Mouse (Mus musculus) MEL (cell line): ENCODE results near the gene AU018091. TPM values are rescaled to one million over a fixed set of nuclear protein-coding genes. Genes with fewer than 3 reads are reported as not detected.
"Not testable (repeated sequence)": the region's sequence is repeated elsewhere in the genome, so short reads cannot be mapped to it uniquely, and the experiment has no call there.

Experiments used
- DNase-seq: peaks from one replicate; pipeline ENCODE4 v3.0.0; 2011; ENCODE audit warnings: low read depth, low spot score
- H3K27ac ChIP-seq: 2 replicates; pipeline ENCODE4 v1.5.1; 2012; ENCODE audit warnings: low read depth, mild to moderate bottlenecking, control low read depth, low read length, moderate library complexity; ENCODE audit not compliant: control insufficient read depth
- H3K27me3 ChIP-seq, 2 experiments: fragments of 150-350 bp in 1 of 2; sonication (generic) in 1 of 2; 2 replicates each; pipeline ENCODE4 v1.6.1; 2012; ENCODE audit warnings: low read length in 2 of 2, mild to moderate bottlenecking in 2 of 2, improper control_type of control experiment in 1 of 2, moderate library complexity in 1 of 2; ENCODE audit not compliant: insufficient read depth in 2 of 2, control insufficient read depth in 1 of 2
- H3K36me3 ChIP-seq, 2 experiments: 2 replicates each; pipeline ENCODE4 v1.6.1; 2012 to 2014; ENCODE audit warnings: low read length in 2 of 2, improper control_type of control experiment in 1 of 2, inconsistent platforms in 1 of 2, mild to moderate bottlenecking in 1 of 2; ENCODE audit not compliant: insufficient read depth in 2 of 2, control insufficient read depth in 1 of 2
- H3K4me1 ChIP-seq, 2 experiments: fragments of 150-350 bp in 1 of 2; sonication (generic) in 1 of 2; 2 replicates each; pipeline ENCODE4 v1.6.1; 2012; ENCODE audit warnings: low read length in 2 of 2, improper control_type of control experiment in 1 of 2, mild to moderate bottlenecking in 1 of 2; ENCODE audit not compliant: insufficient read depth in 2 of 2, control insufficient read depth in 1 of 2
- H3K4me3 ChIP-seq, 2 experiments: fragments of 150-350 bp in 1 of 2; sonication (generic) in 1 of 2; 2 replicates each; pipeline ENCODE4 v1.5.1; 2012; ENCODE audit warnings: low read depth in 2 of 2, low read length in 2 of 2, mild to moderate bottlenecking in 2 of 2, moderate library complexity in 2 of 2, control low read depth in 1 of 2, improper control_type of control experiment in 1 of 2; ENCODE audit not compliant: control insufficient read depth in 1 of 2, insufficient read depth in 1 of 2
- H3K79me2 ChIP-seq: 2 replicates; pipeline ENCODE4 v1.6.1; 2012; ENCODE audit warnings: mild to moderate bottlenecking, low read length, moderate library complexity; ENCODE audit not compliant: control insufficient read depth, poor library complexity, insufficient read depth
- H3K9ac ChIP-seq: 2 replicates; pipeline ENCODE4 v1.6.1; 2012; ENCODE audit warnings: low read depth, mild to moderate bottlenecking, control low read depth, low read length, moderate library complexity; ENCODE audit not compliant: control insufficient read depth, poor library complexity, severe bottlenecking
- H3K9me3 ChIP-seq: fragments of 150-350 bp; sonication (generic); replicated peaks from 2 replicates; pipeline ENCODE4 v1.6.1; 2012; ENCODE audit warnings: mild to moderate bottlenecking, low read length, improper control_type of control experiment, moderate library complexity; ENCODE audit not compliant: insufficient read depth
- BHLHE40 ChIP-seq: IDR thresholded peaks from 2 replicates; pipeline ENCODE4 v1.6.1; 2012; ENCODE audit warnings: low read depth, mild to moderate bottlenecking, inconsistent platforms, low read length, improper control_type of control experiment, borderline replicate concordance
- CHD2 ChIP-seq: IDR thresholded peaks from 2 replicates; pipeline ENCODE4 v1.6.1; 2011; ENCODE audit warnings: low read length, improper control_type of control experiment
- CTCF ChIP-seq, 3 experiments: IDR thresholded peaks in 2 of 3; conservative IDR thresholded peaks in 1 of 3; 2 replicates each; pipeline ENCODE4 v1.5.1; 2011 to 2012; ENCODE audit warnings: low read length in 3 of 3, low read depth in 2 of 3, mild to moderate bottlenecking in 2 of 3, improper control_type of control experiment in 1 of 3, inconsistent platforms in 1 of 3, mixed read lengths in 1 of 3, moderate library complexity in 1 of 3; ENCODE audit not compliant: control insufficient read depth in 1 of 3, insufficient read depth in 1 of 3, poor library complexity in 1 of 3, severe bottlenecking in 1 of 3
- E2F4 ChIP-seq: IDR thresholded peaks from 2 replicates; pipeline ENCODE4 v1.6.1; 2011; ENCODE audit warnings: low read depth, low read length, improper control_type of control experiment, borderline replicate concordance
- ELF1 ChIP-seq: IDR thresholded peaks from 2 replicates; pipeline ENCODE4 v1.6.1; 2014; ENCODE audit warnings: low read depth, mild to moderate bottlenecking, inconsistent platforms, low read length, improper control_type of control experiment, moderate library complexity
- EP300 ChIP-seq, 2 experiments: IDR thresholded peaks; 2 replicates each; pipeline ENCODE4 v1.6.1; 2011; ENCODE audit warnings: improper control_type of control experiment in 2 of 2, low read length in 2 of 2, low read depth in 1 of 2, mild to moderate bottlenecking in 1 of 2
- ETS1 ChIP-seq: IDR thresholded peaks from 2 replicates; pipeline ENCODE4 v1.6.1; 2012; ENCODE audit warnings: low read depth, mild to moderate bottlenecking, inconsistent platforms, low read length, improper control_type of control experiment, moderate library complexity
- GATA1 ChIP-seq: IDR thresholded peaks from 2 replicates; pipeline ENCODE4 v1.6.1; 2011; ENCODE audit warnings: low read depth, low read length, improper control_type of control experiment
- HCFC1 ChIP-seq: IDR thresholded peaks from 2 replicates; pipeline ENCODE4 v1.6.1; 2012; ENCODE audit warnings: low read depth, mild to moderate bottlenecking, inconsistent platforms, low read length, improper control_type of control experiment, moderate library complexity
- JUND ChIP-seq: IDR thresholded peaks from 2 replicates; pipeline ENCODE4 v1.6.1; 2011; ENCODE audit warnings: low read depth, mild to moderate bottlenecking, improper control_type of control experiment, low read length
- KAT2A ChIP-seq: conservative IDR thresholded peaks from 2 replicates; pipeline ENCODE4 v1.6.1; 2012; ENCODE audit warnings: low read depth, low read length, improper control_type of control experiment, inconsistent platforms
- MAFK ChIP-seq: IDR thresholded peaks from 2 replicates; pipeline ENCODE4 v1.6.1; 2011; ENCODE audit warnings: low read depth, mild to moderate bottlenecking, low read length, improper control_type of control experiment, borderline replicate concordance
- MAX ChIP-seq: IDR thresholded peaks from 2 replicates; pipeline ENCODE4 v1.6.1; 2011; ENCODE audit warnings: low read length, improper control_type of control experiment
- MAZ ChIP-seq: IDR thresholded peaks from 2 replicates; pipeline ENCODE4 v1.6.1; 2012; ENCODE audit warnings: low read depth, mild to moderate bottlenecking, inconsistent platforms, low read length, improper control_type of control experiment
- MEF2A ChIP-seq: IDR thresholded peaks from 2 replicates; pipeline ENCODE4 v1.6.1; 2014; ENCODE audit warnings: low read depth, mild to moderate bottlenecking, inconsistent platforms, low read length, improper control_type of control experiment; ENCODE audit not compliant: poor library complexity, insufficient replicate concordance, severe bottlenecking; ENCODE audit errors: extremely low read depth
- POLR2A ChIP-seq, 2 experiments: IDR thresholded peaks; 2 replicates each; pipeline ENCODE4 v1.6.1; 2011 to 2012; ENCODE audit warnings: low read length in 2 of 2, mild to moderate bottlenecking in 2 of 2, control low read depth in 1 of 2, improper control_type of control experiment in 1 of 2, low read depth in 1 of 2, moderate library complexity in 1 of 2; ENCODE audit not compliant: control insufficient read depth in 1 of 2, insufficient read depth in 1 of 2, poor library complexity in 1 of 2
- POLR2AphosphoS2 ChIP-seq: IDR thresholded peaks from 2 replicates; pipeline ENCODE4 v1.6.1; 2011; ENCODE audit warnings: low read length, improper control_type of control experiment
- POLR2AphosphoS5 ChIP-seq: IDR thresholded peaks from 2 replicates; pipeline ENCODE4 v1.6.1; 2012; ENCODE audit warnings: low read depth, borderline replicate concordance, mild to moderate bottlenecking, inconsistent platforms, low read length, moderate library complexity, mixed read lengths
- RAD21 ChIP-seq: IDR thresholded peaks from 2 replicates; pipeline ENCODE4 v1.6.1; 2011; ENCODE audit warnings: mild to moderate bottlenecking, low read depth, low read length, improper control_type of control experiment
- RCOR1 ChIP-seq: IDR thresholded peaks from 2 replicates; pipeline ENCODE4 v1.6.1; 2012; ENCODE audit warnings: low read depth, mild to moderate bottlenecking, inconsistent platforms, low read length, improper control_type of control experiment
- SIN3A ChIP-seq: IDR thresholded peaks from 2 replicates; pipeline ENCODE4 v1.6.1; 2012; ENCODE audit warnings: low read length, improper control_type of control experiment, inconsistent platforms
- SMC3 ChIP-seq: IDR thresholded peaks from 2 replicates; pipeline ENCODE4 v1.6.1; 2011; ENCODE audit warnings: low read depth, low read length, improper control_type of control experiment
- TBP ChIP-seq: IDR thresholded peaks from 2 replicates; pipeline ENCODE4 v1.8.0; 2011; ENCODE audit warnings: low read depth, low read length, improper control_type of control experiment
- UBTF ChIP-seq: IDR thresholded peaks from 2 replicates; pipeline ENCODE4 v1.6.1; 2012; ENCODE audit warnings: low read depth, mild to moderate bottlenecking, inconsistent platforms, low read length, improper control_type of control experiment, moderate library complexity, borderline replicate concordance; ENCODE audit not compliant: insufficient read depth
- USF2 ChIP-seq, 2 experiments: IDR thresholded peaks; 2 replicates each; pipeline ENCODE4 v1.6.1; 2011 to 2012; ENCODE audit warnings: improper control_type of control experiment in 2 of 2, low read length in 2 of 2, borderline replicate concordance in 1 of 2, inconsistent platforms in 1 of 2, low read depth in 1 of 2, mild to moderate bottlenecking in 1 of 2; ENCODE audit not compliant: insufficient read depth in 1 of 2
- ZKSCAN1 ChIP-seq: IDR thresholded peaks from 2 replicates; pipeline ENCODE4 v1.6.1; 2012; ENCODE audit warnings: low read depth, mild to moderate bottlenecking, inconsistent platforms, low read length, improper control_type of control experiment, moderate library complexity
- polyA plus RNA-seq, 2 experiments: library from polyadenylated mRNA; stranded (reverse) in 1 of 2; unstranded in 1 of 2; fragments of >175 nt in 1 of 2; fragments of >200 nt in 1 of 2; gene quantifications; 2 replicates each; pipeline versions ENCODE4 v1.2.1 to v1.2.4; 2012; ENCODE audit warnings: low replicate concordance in 2 of 2, low read depth in 1 of 2; ENCODE audit not compliant: insufficient read length in 2 of 2, insufficient read depth in 1 of 2, missing spikeins in 1 of 2
- total RNA-seq: library from RNA; depleted of rRNA; stranded (reverse); fragments of 300-350 nt; gene quantifications from 2 replicates; pipeline ENCODE4 v1.2.3, GENCODE M21; 2012

The AU018091 gene
- total and polyA plus RNA-seq, 3 experiments: not detected

- H3K9ac ChIP-seq: no peak overlapping the region
- H3K27ac ChIP-seq: no peak overlapping the region
- no peak overlapping the region for H3K4me3 ChIP-seq
- H3K4me1 ChIP-seq: no peaks in the 10 kb centered on the region
- H3K36me3 ChIP-seq: no peaks in the 10 kb centered on the region
- no peaks in the 10 kb centered on the region for H3K79me2 ChIP-seq
- no peaks in the 10 kb centered on the region for H3K9me3 ChIP-seq
- no peaks in the 10 kb centered on the region for H3K27me3 ChIP-seq
- TF ChIP-seq POLR2AphosphoS2 (no peak), USF2 (IDR thresholded peaks at IDR 0.05; ENCODE audit: borderline replicate concordance in 1 of 2, insufficient read depth in 1 of 2, low read depth in 1 of 2, low read length in 2 of 2) (no peak), JUND (no peak), BHLHE40 (no peak), GATA1 (no peak), KAT2A (no peak), HCFC1 (no peak), MAFK (no peak), POLR2AphosphoS5 (no peak), ETS1 (no peak), RCOR1 (no peak), SMC3 (no peak)
- no peak for DNase-seq
Measured at GRCm38 (mm10) chr7:3191971-3192498, 23.0 kb upstream of the AU018091 start.

- not testable (repeated sequence) for H3K79me2 ChIP-seq, H3K9me3 ChIP-seq, H3K27me3 ChIP-seq, H3K4me1 ChIP-seq, DNase-seq, H3K27ac ChIP-seq, H3K4me3 ChIP-seq, H3K36me3 ChIP-seq, H3K9ac ChIP-seq
Measured at GRCm38 (mm10) chr7:3186726-3187125, 17.7 kb upstream of the AU018091 start.

- no peaks in the 10 kb centered on the region for H3K79me2 ChIP-seq
- H3K27ac ChIP-seq: no peak overlapping the region
- no peaks in the 10 kb centered on the region for H3K4me1 ChIP-seq
- H3K36me3 ChIP-seq: no peaks in the 10 kb centered on the region
- DNase-seq: no peak
- no peak overlapping the region for H3K9ac ChIP-seq
- TF ChIP-seq RCOR1 (no peak), SIN3A (no peak), CHD2 (no peak), POLR2A (IDR thresholded peaks at IDR 0.05; ENCODE audit: control insufficient read depth in 1 of 2, insufficient read depth in 1 of 2, low read depth in 1 of 2, low read length in 2 of 2, poor library complexity in 1 of 2) (no peak), EP300 (IDR thresholded peaks at IDR 0.05; ENCODE audit: low read depth in 1 of 2, low read length in 2 of 2) (no peak), MAZ (no peak), MAX (no peak), ETS1 (no peak), ELF1 (no peak), UBTF (no peak), KAT2A (no peak), CTCF (IDR thresholded peaks at IDR 0.05 in 2 of 3, conservative IDR thresholded peaks at IDR 0.05 in 1 of 3; ENCODE audit: control insufficient read depth in 1 of 3, insufficient read depth in 1 of 3, low read depth in 2 of 3, low read length in 3 of 3, poor library complexity in 1 of 3, severe bottlenecking in 1 of 3) (no peak), TBP (no peak), BHLHE40 (no peak), ZKSCAN1 (no peak), RAD21 (no peak), MEF2A (no peak), E2F4 (no peak)
- H3K27me3 ChIP-seq: no peaks in the 10 kb centered on the region
- H3K9me3 ChIP-seq: no peaks in the 10 kb centered on the region
- H3K4me3 ChIP-seq: no peak overlapping the region
Measured at GRCm38 (mm10) chr7:3186136-3186535, 17.1 kb upstream of the AU018091 start.
